Mouse (Mus musculus): ENCODE results near the gene Adam8. TPM values are rescaled to one million over a fixed set of nuclear protein-coding genes. Genes with fewer than 3 reads are reported as not detected.

Adam8 gene
- polyA plus RNA-seq, 1 experiment, result 23.2 TPM

GRCm38 (mm10) chr7:139943674-139944281 lies 48.6 kb downstream of the Adam8 start, which contains the start of gene Utf1:
Gene Utf1 (plus strand): TSS chr7:139943789.
- Histone ChIP-seq H3K36me3 (ENCODE audit: control insufficient read depth, insufficient read depth, low read length) (no peaks in the 10 kb centered on the region), H3K4me1 (ENCODE audit: control insufficient read depth, insufficient read depth, insufficient read length) (peaks cover 5% of the 10 kb centered on the region), H3K27me3 (ENCODE audit: control insufficient read depth, insufficient read depth, low read length) (peaks cover 17% of the 10 kb centered on the region), H3K27ac (ENCODE audit: insufficient read depth, low read length) (no peak within 1 kb of the TSS), H3K4me3 (ENCODE audit: extremely low read depth, insufficient read depth, insufficient read length) (peak within 1 kb of the TSS; percentile 52; the same call in 1 of the 2 replicates)
- 2% methylated on average over 58 of the region's 59 CpGs for WGBS
- peak in 1 of 2 experiments; percentile 13 for DNase-seq (ENCODE audit: low read depth in 1 of 2, low spot score in 2 of 2)
- no peak for TF ChIP-seq POLR2A (IDR thresholded peaks at IDR 0.05; ENCODE audit: low read depth, low read length)

DNA sequence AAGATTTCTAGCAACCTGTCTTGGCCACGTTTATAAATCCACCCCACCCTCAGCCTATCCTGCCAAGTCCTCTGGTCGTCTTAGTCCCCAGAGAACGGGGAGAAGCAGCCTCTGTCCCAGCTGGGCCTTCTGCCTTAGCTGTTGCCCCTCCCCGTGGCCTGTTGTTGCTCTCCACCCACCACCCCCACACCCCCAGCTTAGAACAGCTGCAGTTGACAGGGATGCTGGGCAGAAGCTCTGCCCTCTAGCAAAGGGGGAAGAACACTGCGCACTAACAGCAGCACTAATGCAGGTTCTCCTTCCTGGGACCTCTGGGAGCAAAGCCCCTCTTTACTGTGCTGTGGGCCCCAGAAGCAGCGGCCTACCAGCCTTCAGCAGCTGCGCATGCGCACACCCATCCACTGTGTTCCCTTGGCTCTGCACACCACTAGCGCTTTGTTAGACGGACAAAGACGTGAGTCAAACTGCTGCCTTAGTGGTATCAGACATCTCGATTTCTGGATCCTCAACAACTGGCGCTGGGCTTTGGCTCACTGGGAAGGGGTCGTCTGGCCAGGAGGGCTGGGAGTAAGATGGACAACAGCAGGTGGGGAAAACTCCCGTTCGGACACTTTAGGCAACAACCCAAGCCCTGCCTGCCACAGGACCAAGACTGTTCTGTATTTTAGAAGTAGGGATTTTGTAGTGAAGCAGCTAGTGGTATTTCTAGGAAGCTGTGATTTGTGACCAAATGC lies 51.7 kb downstream of the Adam8 start:
- 67% methylated on average over 16 of the region's 16 CpGs for WGBS
- Histone ChIP-seq H3K4me1 (ENCODE audit: control insufficient read depth, insufficient read depth, insufficient read length) (peaks cover 5% of the 10 kb centered on the region), H3K27me3 (ENCODE audit: control insufficient read depth, insufficient read depth, low read length) (peaks cover 17% of the 10 kb centered on the region), H3K36me3 (ENCODE audit: control insufficient read depth, insufficient read depth, low read length) (no peaks in the 10 kb centered on the region), H3K4me3 (ENCODE audit: extremely low read depth, insufficient read depth, insufficient read length) (no peak overlapping the region), H3K27ac (ENCODE audit: insufficient read depth, low read length) (no peak overlapping the region)
- TF ChIP-seq CTCF (IDR thresholded peaks at IDR 0.05; ENCODE audit: extremely low read depth, insufficient read depth, insufficient read length, insufficient replicate concordance), result no peak
- DNase-seq (ENCODE audit: low read depth in 1 of 2, low spot score in 2 of 2), result no peak

GRCm38 (mm10) chr7:139937810-139938209 lies 54.6 kb downstream of the Adam8 start:
- 64% methylated on average over 5 of the region's 5 CpGs for WGBS
- Histone ChIP-seq H3K36me3 (ENCODE audit: control insufficient read depth, insufficient read depth, low read length) (no peaks in the 10 kb centered on the region), H3K4me3 (ENCODE audit: extremely low read depth, insufficient read depth, insufficient read length) (no peak overlapping the region), H3K4me1 (ENCODE audit: control insufficient read depth, insufficient read depth, insufficient read length) (no peaks in the 10 kb centered on the region), H3K27ac (ENCODE audit: insufficient read depth, low read length) (no peak overlapping the region), H3K27me3 (ENCODE audit: control insufficient read depth, insufficient read depth, low read length) (0 out of 2 replicates have a peak, but pooled peaks cover 2% of the 10 kb centered on the region)
- no peak for DNase-seq (ENCODE audit: low read depth in 1 of 2, low spot score in 2 of 2)
- TF ChIP-seq POLR2A (IDR thresholded peaks at IDR 0.05; ENCODE audit: low read depth, low read length), result no peak
- TF ChIP-seq CTCF (IDR thresholded peaks at IDR 0.05; ENCODE audit: extremely low read depth, insufficient read depth, insufficient read length, insufficient replicate concordance), result no peak

GRCm38 (mm10) chr7:139937138-139937537 lies 55.2 kb downstream of the Adam8 start:
- Histone ChIP-seq H3K36me3 (ENCODE audit: control insufficient read depth, insufficient read depth, low read length) (no peaks in the 10 kb centered on the region), H3K27ac (ENCODE audit: insufficient read depth, low read length) (no peak overlapping the region), H3K27me3 (ENCODE audit: control insufficient read depth, insufficient read depth, low read length) (no peaks in the 10 kb centered on the region), H3K4me3 (ENCODE audit: extremely low read depth, insufficient read depth, insufficient read length) (no peak overlapping the region), H3K4me1 (ENCODE audit: control insufficient read depth, insufficient read depth, insufficient read length) (no peaks in the 10 kb centered on the region)
- 70% methylated on average over 3 of the region's 3 CpGs for WGBS
- DNase-seq (ENCODE audit: low read depth in 1 of 2, low spot score in 2 of 2), result no peak
- TF ChIP-seq POLR2A (IDR thresholded peaks at IDR 0.05; ENCODE audit: low read depth, low read length), result no peak
- TF ChIP-seq CTCF (IDR thresholded peaks at IDR 0.05; ENCODE audit: extremely low read depth, insufficient read depth, insufficient read length, insufficient replicate concordance), result no peak

DNA sequence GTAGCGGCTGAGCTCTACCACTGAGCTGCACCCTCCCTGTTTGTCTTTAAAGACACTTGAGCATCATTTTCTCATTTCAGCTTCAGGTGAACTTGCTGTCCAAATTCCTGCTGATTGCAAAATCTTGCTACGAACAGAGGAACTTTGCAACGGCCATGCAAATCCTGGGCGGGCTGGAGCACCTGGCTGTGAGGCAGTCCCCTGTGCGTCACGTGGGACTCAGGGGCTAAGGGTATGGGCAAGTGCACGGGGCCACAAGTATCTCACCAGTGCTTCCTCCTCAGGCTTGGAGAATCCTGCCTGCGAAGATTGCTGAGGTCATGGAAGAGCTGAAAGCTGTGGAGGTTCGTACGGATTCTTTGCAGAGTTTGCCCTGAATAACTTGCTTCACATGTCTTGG lies 55.7 kb downstream of the Adam8 start:
- H3K27me3 ChIP-seq (ENCODE audit: control insufficient read depth, insufficient read depth, low read length), result no peaks in the 10 kb centered on the region
- TF ChIP-seq CTCF (IDR thresholded peaks at IDR 0.05; ENCODE audit: extremely low read depth, insufficient read depth, insufficient read length, insufficient replicate concordance) (no peak), POLR2A (IDR thresholded peaks at IDR 0.05; ENCODE audit: low read depth, low read length) (no peak)
- no peak for DNase-seq (ENCODE audit: low read depth in 1 of 2, low spot score in 2 of 2)
- H3K4me3 ChIP-seq (ENCODE audit: extremely low read depth, insufficient read depth, insufficient read length), result no peak overlapping the region
- 83% methylated on average over 10 of the region's 10 CpGs for WGBS
- no peaks in the 10 kb centered on the region for H3K4me1 ChIP-seq (ENCODE audit: control insufficient read depth, insufficient read depth, insufficient read length)
- H3K36me3 ChIP-seq (ENCODE audit: control insufficient read depth, insufficient read depth, low read length), result no peaks in the 10 kb centered on the region
- H3K27ac ChIP-seq (ENCODE audit: insufficient read depth, low read length), result no peak overlapping the region

DNA sequence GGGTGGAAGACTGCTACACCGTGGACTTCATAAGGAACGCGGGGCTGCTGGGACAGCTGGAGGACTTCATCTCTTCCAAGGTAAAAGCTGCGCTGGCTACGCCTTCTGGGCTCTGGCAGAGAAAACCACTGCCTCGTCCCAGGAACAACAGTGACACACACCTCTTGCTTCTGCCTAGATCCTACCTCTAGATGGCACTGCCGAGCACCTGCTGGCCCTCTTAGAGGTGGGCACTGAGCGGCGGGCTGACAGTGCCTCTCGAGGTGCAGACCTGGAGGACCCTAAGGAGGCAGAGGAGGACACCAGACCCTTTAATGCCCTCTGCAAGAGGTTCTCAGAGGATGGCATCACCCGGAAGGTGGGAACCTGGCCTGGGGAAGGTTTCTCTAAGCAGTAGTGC lies 61.6 kb downstream of the Adam8 start:
- Histone ChIP-seq H3K27ac (ENCODE audit: insufficient read depth, low read length) (no peak overlapping the region), H3K4me3 (ENCODE audit: extremely low read depth, insufficient read depth, insufficient read length) (no peak overlapping the region), H3K27me3 (ENCODE audit: control insufficient read depth, insufficient read depth, low read length) (no peaks in the 10 kb centered on the region), H3K4me1 (ENCODE audit: control insufficient read depth, insufficient read depth, insufficient read length) (no peaks in the 10 kb centered on the region), H3K36me3 (ENCODE audit: control insufficient read depth, insufficient read depth, low read length) (no peaks in the 10 kb centered on the region)
- TF ChIP-seq CTCF (IDR thresholded peaks at IDR 0.05; ENCODE audit: extremely low read depth, insufficient read depth, insufficient read length, insufficient replicate concordance), result peak; percentile 61; the same call in 1 of the 2 replicates
- no peak for TF ChIP-seq POLR2A (IDR thresholded peaks at IDR 0.05; ENCODE audit: low read depth, low read length)
- 27% methylated on average over 11 of the region's 11 CpGs for WGBS
- DNase-seq (ENCODE audit: low read depth in 1 of 2, low spot score in 2 of 2), result peak in 1 of 2 experiments; percentile 28

Other genes with a start within 250 kb of the Adam8 start
- gene Adgra1, start 158.4 kb downstream of the Adam8 start, polyA plus RNA-seq (2012; rRNA removed), result 0.20 and 0.29 TPM in 2 replicates
- gene Kndc1, start 97.9 kb downstream of the Adam8 start, polyA plus RNA-seq (2012; rRNA removed), result 0.08 and 0.16 TPM in 2 replicates
- 1.1 and 2.3 TPM in 2 replicates for gene Utf1, start 48.8 kb downstream of the Adam8 start, polyA plus RNA-seq (2012; rRNA removed)
- gene 6430531B16Rik, start 13.8 kb downstream of the Adam8 start, polyA plus RNA-seq (2012; rRNA removed), result 0.14 and 0.22 TPM in 2 replicates
- 43.3 and 95.2 TPM in 2 replicates for gene Zfp511, start 43.8 kb upstream of the Adam8 start, polyA plus RNA-seq (2012; rRNA removed)
- 16.3 and 17.5 TPM in 2 replicates for gene Tubgcp2, start 44.1 kb upstream of the Adam8 start, polyA plus RNA-seq (2012; rRNA removed)
- gene Msx3, start 56.5 kb upstream of the Adam8 start, polyA plus RNA-seq (2012; rRNA removed), result not detected in 2 replicates
- not detected in 2 replicates for gene Caly, start 90.0 kb upstream of the Adam8 start, polyA plus RNA-seq (2012; rRNA removed)
- not detected in 2 replicates for gene Prap1, start 100.8 kb upstream of the Adam8 start, polyA plus RNA-seq (2012; rRNA removed)
- gene Fuom, start 109.9 kb upstream of the Adam8 start, polyA plus RNA-seq (2012; rRNA removed), result 9.4 and 10.9 TPM in 2 replicates
- 8.7 and 9.9 TPM in 2 replicates for gene Paox, start 123.2 kb upstream of the Adam8 start, polyA plus RNA-seq (2012; rRNA removed)
- gene Echs1, start 123.9 kb upstream of the Adam8 start, polyA plus RNA-seq (2012; rRNA removed), result 24.5 and 29.5 TPM in 2 replicates
- 18.8 and 20.5 TPM in 2 replicates for gene Mtg1, start 145.0 kb upstream of the Adam8 start, polyA plus RNA-seq (2012; rRNA removed)
- gene Sprn, start 162.3 kb upstream of the Adam8 start, polyA plus RNA-seq (2012; rRNA removed), result 0.04 and 0.08 TPM in 2 replicates
- not detected in 2 replicates for gene Olfr522, start 172.2 kb upstream of the Adam8 start, polyA plus RNA-seq (2012; rRNA removed)
- gene Olfr523, start 180.7 kb upstream of the Adam8 start, polyA plus RNA-seq (2012; rRNA removed), result 0.12 TPM in 1 of 2 replicates, not detected in the other
- gene Olfr524, start 213.4 kb upstream of the Adam8 start, polyA plus RNA-seq (2012; rRNA removed), result 0.01 and 0.07 TPM in 2 replicates
- 1.3 and 2.1 TPM in 2 replicates for gene Cd163l1, start 225.7 kb upstream of the Adam8 start, polyA plus RNA-seq (2012; rRNA removed)